Mouse (Mus musculus) forebrain, embryonic 13.5 days (tissue): ENCODE results near the gene Atp7a. TPM values are rescaled to one million over a fixed set of nuclear protein-coding genes. Genes with fewer than 3 reads are reported as not detected.
A peak's percentile ranks its signal among the peaks of the same experiment; 100 is the strongest.

Experiments used
- ATAC-seq: fragments of 200-750 bp; cut with Nextera tagmentation; 2 replicates; pipeline ENCODE4 v1.8.0; 2017
- H3K27ac ChIP-seq: fragments of 300-500 bp; sonication (generic); 2 replicates; pipeline ENCODE4 v1.5.1; 2015; ENCODE audit warnings: inconsistent platforms, mild to moderate bottlenecking, moderate library complexity
- H3K27me3 ChIP-seq: fragments of 300-500 bp; sonication (generic); 2 replicates; pipeline ENCODE4 v1.6.1; 2015; ENCODE audit warnings: mild to moderate bottlenecking, inconsistent platforms
- H3K36me3 ChIP-seq: fragments of 300-500 bp; sonication (generic); 2 replicates; pipeline ENCODE4 v1.6.1; 2015; ENCODE audit warnings: mild to moderate bottlenecking, inconsistent platforms; ENCODE audit not compliant: poor library complexity, severe bottlenecking
- H3K4me1 ChIP-seq: fragments of 300-500 bp; sonication (generic); 2 replicates; pipeline ENCODE4 v1.6.1; 2015; ENCODE audit warnings: inconsistent platforms
- H3K4me2 ChIP-seq: fragments of 300-500 bp; sonication (generic); 2 replicates; pipeline ENCODE4 v1.6.1; 2015; ENCODE audit warnings: inconsistent platforms, mild to moderate bottlenecking, moderate library complexity
- H3K4me3 ChIP-seq: fragments of 300-500 bp; sonication (generic); 2 replicates; pipeline ENCODE4 v1.5.1; 2015; ENCODE audit warnings: mild to moderate bottlenecking, inconsistent platforms
- H3K9ac ChIP-seq: fragments of 300-500 bp; sonication (generic); 2 replicates; pipeline ENCODE4 v1.6.1; 2015; ENCODE audit warnings: mild to moderate bottlenecking, inconsistent platforms
- H3K9me3 ChIP-seq: fragments of 300-500 bp; sonication (generic); replicated peaks from 2 replicates; pipeline ENCODE4 v1.6.1; 2016; ENCODE audit warnings: inconsistent platforms
- WGBS: fragments of 180-500 bp; shearing (Covaris S2); methylation state at CpG from one replicate; pipeline ENCODE4 v1.1.7; 2015; 5-methylcytosine and 5-hydroxymethylcytosine counted together
- polyA plus RNA-seq: library from polyadenylated mRNA; unstranded; fragments of >200 nt; fragmentation: Nextera tagmentation; extraction: Ambion mirVana; gene quantifications from 2 replicates; pipeline ENCODE4 v1.2.1, GENCODE M21; 2015

Atp7a gene
- polyA plus RNA-seq, 1 experiment from 2014 or later: 16.4 TPM

- Histone ChIP-seq H3K36me3 (no peaks in the 10 kb centered on the region), H3K9ac (no peak within 1 kb of the TSS), H3K9me3 (no peaks in the 10 kb centered on the region), H3K27ac (no peak within 1 kb of the TSS), H3K4me3 (no peak within 1 kb of the TSS), H3K4me2 (no peak within 1 kb of the TSS), H3K27me3 (no peaks in the 10 kb centered on the region), H3K4me1 (no peaks in the 10 kb centered on the region)
- ATAC-seq: no peak
- WGBS: 89% methylated on average over 6 of the region's 6 CpGs
Measured at GRCm38 (mm10) chrX:106142936-106143335, 115.9 kb downstream of the Atp7a start, which contains the start of gene Tlr13. Gene Tlr13 (plus strand): TSS chrX:106143204.

GRCm38 (mm10) chrX:106148185-106148584 is 121.1 kb downstream of the Atp7a start:
- Histone ChIP-seq H3K9me3 (no peaks in the 10 kb centered on the region), H3K9ac (no peak overlapping the region), H3K4me2 (no peak overlapping the region), H3K27me3 (no peaks in the 10 kb centered on the region), H3K4me1 (no peaks in the 10 kb centered on the region), H3K27ac (no peak overlapping the region), H3K36me3 (no peaks in the 10 kb centered on the region), H3K4me3 (no peak overlapping the region)
- 89% methylated on average over 1 of the region's 1 CpGs for WGBS
- no peak for ATAC-seq

GRCm38 (mm10) chrX:106149460-106149859 is 122.4 kb downstream of the Atp7a start:
- Histone ChIP-seq H3K27ac (no peak overlapping the region), H3K4me3 (no peak overlapping the region), H3K9me3 (no peaks in the 10 kb centered on the region), H3K4me2 (no peak overlapping the region), H3K27me3 (no peaks in the 10 kb centered on the region), H3K4me1 (no peaks in the 10 kb centered on the region), H3K9ac (no peak overlapping the region), H3K36me3 (no peaks in the 10 kb centered on the region)
- ATAC-seq: no peak
- WGBS: 88% methylated on average over 3 of the region's 3 CpGs

GRCm38 (mm10) chrX:106154180-106154586 is 127.1 kb downstream of the Atp7a start:
- H3K4me1 ChIP-seq: no peaks in the 10 kb centered on the region
- no peaks in the 10 kb centered on the region for H3K36me3 ChIP-seq
- H3K9me3 ChIP-seq: no peaks in the 10 kb centered on the region
- no peak overlapping the region for H3K9ac ChIP-seq
- H3K27ac ChIP-seq: no peak overlapping the region
- no peak for ATAC-seq
- no peaks in the 10 kb centered on the region for H3K27me3 ChIP-seq
- no peak overlapping the region for H3K4me3 ChIP-seq
- no peak overlapping the region for H3K4me2 ChIP-seq

GRCm38 (mm10) chrX:106155892-106156291 is 128.8 kb downstream of the Atp7a start:
- H3K4me3 ChIP-seq: no peak overlapping the region
- no peak for ATAC-seq
- WGBS: 81% methylated on average over 4 of the region's 4 CpGs

GRCm38 (mm10) chrX:106163995-106164394 is 136.9 kb downstream of the Atp7a start:
- Histone ChIP-seq H3K4me1 (no peaks in the 10 kb centered on the region), H3K27me3 (no peaks in the 10 kb centered on the region)
- WGBS: 63% methylated on average over 5 of the region's 5 CpGs

More at GRCm38 (mm10) chrX:106155892-106156291, 128.8 kb downstream of the Atp7a start:
- Histone ChIP-seq H3K9me3 (no peaks in the 10 kb centered on the region), H3K27me3 (no peaks in the 10 kb centered on the region), H3K4me2 (no peak overlapping the region), H3K27ac (no peak overlapping the region), H3K4me1 (no peaks in the 10 kb centered on the region), H3K36me3 (no peaks in the 10 kb centered on the region), H3K9ac (no peak overlapping the region)

GRCm38 (mm10) chrX:106164555-106164954 is 137.5 kb downstream of the Atp7a start:
- no peaks in the 10 kb centered on the region for H3K27me3 ChIP-seq
- H3K4me1 ChIP-seq: no peaks in the 10 kb centered on the region
- H3K4me3 ChIP-seq: no peak overlapping the region
- H3K9me3 ChIP-seq: no peaks in the 10 kb centered on the region
- no peaks in the 10 kb centered on the region for H3K36me3 ChIP-seq
- H3K9ac ChIP-seq: no peak overlapping the region
- WGBS: 79% methylated on average over 5 of the region's 5 CpGs
- no peak for ATAC-seq
- H3K4me2 ChIP-seq: no peak overlapping the region
- no peak overlapping the region for H3K27ac ChIP-seq

More at GRCm38 (mm10) chrX:106163995-106164394, 136.9 kb downstream of the Atp7a start:
- no peak overlapping the region for H3K4me3 ChIP-seq
- H3K4me2 ChIP-seq: no peak overlapping the region
- H3K9me3 ChIP-seq: no peaks in the 10 kb centered on the region
- no peak for ATAC-seq
- no peak overlapping the region for H3K9ac ChIP-seq
- no peak overlapping the region for H3K27ac ChIP-seq
- no peaks in the 10 kb centered on the region for H3K36me3 ChIP-seq

- Histone ChIP-seq H3K9ac (no peak overlapping the region), H3K27ac (no peak overlapping the region), H3K4me3 (no peak overlapping the region), H3K4me1 (no peaks in the 10 kb centered on the region), H3K36me3 (no peaks in the 10 kb centered on the region), H3K9me3 (no peaks in the 10 kb centered on the region), H3K27me3 (no peaks in the 10 kb centered on the region), H3K4me2 (no peak overlapping the region)
- whole genome bisulfite sequencing: 60% methylated on average over 1 of the region's 1 CpGs
- ATAC-seq: no peak
Measured at GRCm38 (mm10) chrX:106165089-106165488, 138.0 kb downstream of the Atp7a start.

- WGBS: 22% methylated on average over 18 of the region's 18 CpGs
- ATAC-seq: peak; percentile 93
Measured at GRCm38 (mm10) chrX:106171106-106171852, 144.2 kb downstream of the Atp7a start.

GRCm38 (mm10) chrX:106171853-106172154 is 144.7 kb downstream of the Atp7a start:
- H3K4me2 ChIP-seq: peak overlapping the region; percentile 51
- no peaks in the 10 kb centered on the region for H3K27me3 ChIP-seq
- H3K27ac ChIP-seq: no peak overlapping the region
- H3K4me3 ChIP-seq: peak overlapping the region; percentile 30; the same call in 1 of the 2 replicates
- no peaks in the 10 kb centered on the region for H3K4me1 ChIP-seq
- H3K36me3 ChIP-seq: no peaks in the 10 kb centered on the region
- no peaks in the 10 kb centered on the region for H3K9me3 ChIP-seq
- H3K9ac ChIP-seq: no peak overlapping the region
- 71% methylated on average over 6 of the region's 6 CpGs for WGBS
- peak; percentile 58 for ATAC-seq

More at GRCm38 (mm10) chrX:106171106-106171852, 144.2 kb downstream of the Atp7a start:
- Histone ChIP-seq H3K27ac (no peak overlapping the region), H3K4me1 (no peaks in the 10 kb centered on the region), H3K27me3 (no peaks in the 10 kb centered on the region), H3K4me2 (peak overlapping the region; percentile 51), H3K9ac (no peak overlapping the region), H3K36me3 (no peaks in the 10 kb centered on the region), H3K4me3 (peak overlapping the region; percentile 30), H3K9me3 (no peaks in the 10 kb centered on the region)

Other genes with a start within 250 kb of the Atp7a start
- gene Atrx, start 97.9 kb upstream of the Atp7a start, polyA plus RNA-seq: 268 and 271 TPM in 2 replicates
- 27.0 and 29.4 TPM in 2 replicates for gene Magt1, start 15.4 kb upstream of the Atp7a start, polyA plus RNA-seq
- 331 and 363 TPM in 2 replicates for gene Cox7b, start 11.6 kb upstream of the Atp7a start, polyA plus RNA-seq
- gene Tlr13, start 115.9 kb downstream of the Atp7a start, polyA plus RNA-seq: 0.09 and 0.11 TPM in 2 replicates
- gene Pgk1, start 159.8 kb downstream of the Atp7a start, polyA plus RNA-seq: 346 and 364 TPM in 2 replicates
- gene Taf9b, start 193.9 kb downstream of the Atp7a start, polyA plus RNA-seq: 13.3 and 14.8 TPM in 2 replicates
- not detected in 2 replicates for gene Fnd3c2, start 228.1 kb downstream of the Atp7a start, polyA plus RNA-seq